Mouse (Mus musculus): ENCODE data around the gene Tenm2. TPM values are rescaled to one million over a fixed set of nuclear protein-coding genes. Genes with fewer than 3 reads are reported as not detected.

Tenm2 gene
- polyA plus RNA-seq, 1 experiment: 0.02 TPM

DNA sequence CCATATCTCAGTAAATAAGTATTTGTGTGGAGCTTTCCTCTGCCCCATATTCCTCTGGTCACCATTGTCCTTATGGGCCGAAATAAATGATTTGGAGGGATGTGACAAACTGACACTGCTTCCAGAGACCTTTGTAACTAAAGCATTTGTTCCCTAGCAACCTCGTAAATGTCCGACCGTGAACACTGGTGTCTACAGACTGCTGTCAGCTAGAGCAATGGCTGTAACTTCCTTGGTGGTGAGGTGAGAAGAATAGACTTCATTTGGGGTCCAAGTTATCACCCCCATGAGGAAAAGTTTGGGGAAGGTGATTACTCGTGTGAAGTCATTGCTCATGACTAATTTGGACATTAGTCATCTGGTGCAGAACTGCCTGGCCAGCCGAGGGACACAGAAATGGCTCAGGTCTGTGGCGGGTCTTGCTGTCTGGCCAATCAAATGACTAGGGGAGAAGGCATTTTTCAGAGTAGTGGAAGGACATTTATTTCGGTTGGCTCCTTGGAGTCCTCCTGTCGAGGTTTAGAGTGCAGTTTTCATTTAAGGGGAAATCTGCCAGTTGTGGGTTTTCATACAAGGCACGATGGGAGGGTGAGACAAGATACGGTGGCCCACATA is 1062.6 kb downstream of the Tenm2 start:
- no peak for DNase-seq (ENCODE audit: low read depth, low spot score)
- 56% methylated on average over 11 of the region's 11 CpGs for WGBS

DNA sequence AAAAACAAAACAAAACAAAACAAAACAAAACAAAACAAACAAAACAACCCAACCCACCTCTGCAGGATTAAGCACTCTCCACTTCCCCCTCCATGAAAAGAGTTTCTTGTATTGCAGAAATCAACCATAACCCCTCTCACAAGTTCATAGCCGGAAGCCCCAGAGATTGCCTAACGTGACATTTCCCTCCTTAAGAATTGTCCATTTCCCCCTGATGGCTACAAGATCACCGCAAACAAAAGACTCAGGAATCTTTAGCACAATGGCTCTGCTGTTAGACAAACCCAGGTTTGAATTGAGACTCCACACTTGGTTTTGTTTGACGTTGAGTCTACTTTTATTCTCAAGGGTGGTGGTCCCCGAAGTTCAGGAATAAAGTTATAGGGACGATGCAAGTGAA is 1063.2 kb downstream of the Tenm2 start:
- 71% methylated on average over 6 of the region's 6 CpGs for WGBS
- DNase-seq (ENCODE audit: low read depth, low spot score): no peak

DNA sequence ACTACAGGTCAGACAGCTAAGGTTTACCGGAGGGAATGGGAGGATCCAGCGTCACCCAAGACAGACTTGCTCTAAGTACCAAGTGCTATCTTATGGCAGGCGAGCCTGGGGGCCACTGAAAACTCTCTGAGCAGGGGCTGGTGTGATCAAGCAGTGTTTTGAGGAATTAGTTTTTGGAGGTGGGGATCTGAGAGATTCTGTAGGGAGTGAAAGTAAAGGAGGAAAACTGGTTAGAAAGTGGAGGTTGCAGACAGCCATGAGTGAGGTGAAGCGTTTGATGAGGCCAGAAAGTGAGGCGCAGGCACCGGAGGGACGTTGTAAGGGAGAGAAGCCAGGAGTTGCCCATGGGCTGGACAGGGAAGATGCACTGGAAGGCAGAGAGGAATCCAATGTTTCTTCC is 1063.8 kb downstream of the Tenm2 start:
- DNase-seq (ENCODE audit: low read depth, low spot score): no peak
- WGBS: 88% methylated on average over 7 of the region's 7 CpGs

DNA sequence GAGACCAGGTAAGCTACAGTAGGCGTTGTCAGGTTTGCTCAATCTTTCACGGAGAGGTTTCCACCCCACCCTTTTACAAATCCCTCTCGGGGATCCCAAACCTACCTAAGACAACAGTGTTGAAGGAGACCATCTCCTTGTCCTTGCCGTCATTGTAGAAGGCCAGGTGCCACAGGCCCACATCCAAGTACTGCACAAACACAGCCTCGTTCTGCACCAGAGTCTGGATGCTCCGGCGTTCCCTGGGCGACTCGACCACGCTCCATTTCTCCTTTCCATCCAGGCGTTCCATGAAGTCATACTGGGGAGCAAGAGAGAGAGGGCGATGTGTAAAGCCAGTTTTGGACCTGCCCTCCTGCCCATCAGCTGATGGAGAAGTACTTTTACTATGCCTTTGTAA is 1064.5 kb downstream of the Tenm2 start:
- DNase-seq (ENCODE audit: low read depth, low spot score): no peak
- 91% methylated on average over 12 of the region's 12 CpGs for WGBS

DNA sequence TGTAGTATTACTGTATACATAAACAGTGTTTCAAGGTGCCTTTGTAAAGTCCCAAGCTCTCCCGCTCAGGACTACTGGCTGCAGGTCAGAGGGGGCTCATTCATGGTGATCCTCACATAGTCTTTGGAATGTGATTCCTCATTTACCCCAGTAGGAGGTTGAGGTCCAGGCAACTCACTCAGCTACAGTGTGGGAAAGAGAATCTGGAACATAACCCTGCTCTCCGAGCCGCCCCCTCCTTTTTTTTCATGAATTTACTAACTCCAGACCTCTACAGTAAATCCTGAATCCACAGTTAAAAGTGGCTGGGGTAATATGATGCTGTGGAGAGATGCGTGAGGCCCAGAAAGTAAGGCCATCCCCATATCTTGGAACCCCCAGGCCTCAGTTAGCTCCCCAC is 1066.0 kb downstream of the Tenm2 start:
- no peak for DNase-seq (ENCODE audit: low read depth, low spot score)
- WGBS: 86% methylated on average over 4 of the region's 4 CpGs

DNA sequence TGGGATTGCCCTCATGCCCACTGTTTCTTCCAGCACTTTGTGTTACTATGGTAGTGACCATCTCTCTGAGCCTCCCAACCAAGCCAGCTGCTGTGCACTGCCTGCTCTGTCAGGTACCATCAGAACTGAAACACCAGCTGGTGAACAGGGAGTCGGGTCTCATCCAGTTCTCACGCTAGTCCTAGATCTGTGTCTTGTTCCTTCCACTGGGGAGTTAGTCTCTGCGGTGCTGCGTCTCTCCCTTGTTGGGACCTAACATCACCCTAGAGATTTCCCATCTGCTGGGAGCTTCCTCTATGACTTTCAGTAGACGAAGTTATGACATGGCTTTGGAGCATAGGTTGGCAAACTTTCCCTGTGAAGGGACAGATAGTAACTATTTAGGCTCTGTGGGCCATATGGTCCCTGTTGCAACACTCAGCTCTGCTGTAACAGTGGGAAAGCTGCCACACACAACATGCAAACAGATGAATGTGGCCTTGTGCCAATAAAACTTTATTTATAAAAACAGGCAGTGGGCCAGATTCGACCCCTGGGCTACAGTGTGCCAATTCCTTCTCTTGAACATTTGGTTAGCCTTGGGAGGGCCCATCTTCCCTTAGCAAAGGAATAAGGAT is 1066.7 kb downstream of the Tenm2 start:
- 70% methylated on average over 6 of the region's 6 CpGs for WGBS
- DNase-seq (ENCODE audit: low read depth, low spot score): no peak

DNA sequence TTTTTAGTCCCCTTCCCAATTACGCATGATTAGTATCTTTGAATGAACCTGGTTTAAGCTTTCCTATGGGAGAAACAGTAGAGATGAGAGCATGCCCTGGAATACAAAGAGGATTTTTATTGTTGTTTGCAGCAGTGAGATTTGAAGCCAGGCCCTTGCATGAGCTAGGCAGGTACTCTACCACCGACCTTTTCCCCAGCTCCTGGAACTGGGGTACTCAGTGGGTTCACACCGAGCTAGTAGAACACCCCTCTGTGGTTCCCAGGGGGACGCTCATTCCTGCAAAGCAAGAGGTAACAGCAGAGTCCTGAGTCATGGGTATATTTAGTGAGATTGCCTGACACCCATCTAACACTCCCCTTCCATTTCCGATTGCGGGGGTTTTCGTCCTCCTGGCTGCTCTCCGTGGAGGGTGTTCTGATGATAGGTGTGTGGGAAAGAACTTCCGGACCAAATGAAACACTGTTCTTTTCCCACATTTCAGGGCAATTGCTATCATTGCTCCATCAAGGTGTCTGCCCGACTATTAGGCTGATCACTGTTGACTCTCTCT is 1067.9 kb downstream of the Tenm2 start:
- WGBS: 77% methylated on average over 10 of the region's 10 CpGs
- DNase-seq (ENCODE audit: low read depth, low spot score): no peak

DNA sequence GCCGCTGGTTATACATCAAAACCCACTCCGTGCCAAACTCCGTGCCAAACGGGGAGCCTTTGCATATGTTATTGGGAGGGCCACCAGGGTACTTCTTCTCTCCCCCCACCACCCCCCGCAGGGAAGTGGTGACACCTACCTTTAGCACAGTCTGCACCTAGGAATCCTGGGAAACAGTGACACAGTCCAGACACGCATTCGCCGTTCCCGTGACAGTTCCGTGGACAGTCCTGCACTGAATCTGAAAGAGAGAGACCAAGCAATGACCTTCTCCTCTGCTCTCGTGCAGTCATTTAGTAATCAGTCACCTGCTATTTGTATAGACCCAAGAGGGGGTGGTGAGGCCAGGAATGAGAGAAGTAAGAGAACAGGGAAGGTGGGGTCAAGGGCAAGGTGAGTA is 1072.2 kb downstream of the Tenm2 start:
- no peak for DNase-seq (ENCODE audit: low read depth, low spot score)
- WGBS: 79% methylated on average over 11 of the region's 11 CpGs

DNA sequence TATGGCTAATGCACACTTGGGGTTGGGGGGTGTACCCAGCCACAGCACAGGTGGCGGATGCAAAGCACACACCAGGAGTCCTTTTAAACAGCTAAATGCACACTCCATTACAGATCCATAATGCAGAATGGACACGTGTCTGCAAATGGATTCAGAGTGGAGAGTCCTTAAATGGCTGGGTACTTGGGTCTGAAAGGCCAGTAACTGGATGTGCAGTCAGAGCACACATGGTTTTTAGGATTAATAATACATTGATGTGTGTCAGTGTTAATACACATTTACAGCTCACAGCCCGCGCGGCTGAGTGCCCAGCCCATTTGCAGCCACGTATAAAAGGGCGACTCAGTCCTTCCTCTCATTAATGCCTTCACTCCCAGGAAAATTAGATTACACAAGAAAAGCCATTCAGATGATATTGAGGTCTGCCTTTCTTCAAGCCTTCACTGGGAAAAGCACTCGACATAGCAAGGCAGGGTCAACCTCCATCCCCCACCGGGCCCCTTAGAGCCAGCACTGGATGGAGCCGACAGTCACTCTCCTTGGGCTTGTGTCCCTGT is 1073.9 kb downstream of the Tenm2 start:
- 75% methylated on average over 10 of the region's 10 CpGs for WGBS
- DNase-seq (ENCODE audit: low read depth, low spot score): no peak

DNA sequence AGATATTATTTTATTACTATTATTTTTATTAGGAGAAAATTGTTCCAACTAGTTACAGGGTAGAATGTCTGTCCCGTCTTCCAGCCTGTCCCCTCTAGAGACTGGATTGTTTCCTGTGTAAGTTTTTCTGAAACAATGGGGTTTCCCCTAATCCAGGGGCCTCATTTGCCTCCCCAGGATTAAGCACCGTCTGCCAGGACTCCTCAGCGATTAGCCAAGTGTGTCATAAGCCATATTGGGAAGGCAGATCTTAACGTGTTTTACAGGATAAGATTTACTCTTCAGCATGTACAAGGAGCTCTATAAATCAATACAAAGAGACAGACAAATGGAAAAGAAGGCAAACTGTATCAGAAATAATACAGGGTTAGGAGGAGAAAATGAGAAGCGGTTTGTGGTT is 1082.3 kb downstream of the Tenm2 start:
- no peak for DNase-seq (ENCODE audit: low read depth, low spot score)
- WGBS: 49% methylated on average over 5 of the region's 5 CpGs

DNA sequence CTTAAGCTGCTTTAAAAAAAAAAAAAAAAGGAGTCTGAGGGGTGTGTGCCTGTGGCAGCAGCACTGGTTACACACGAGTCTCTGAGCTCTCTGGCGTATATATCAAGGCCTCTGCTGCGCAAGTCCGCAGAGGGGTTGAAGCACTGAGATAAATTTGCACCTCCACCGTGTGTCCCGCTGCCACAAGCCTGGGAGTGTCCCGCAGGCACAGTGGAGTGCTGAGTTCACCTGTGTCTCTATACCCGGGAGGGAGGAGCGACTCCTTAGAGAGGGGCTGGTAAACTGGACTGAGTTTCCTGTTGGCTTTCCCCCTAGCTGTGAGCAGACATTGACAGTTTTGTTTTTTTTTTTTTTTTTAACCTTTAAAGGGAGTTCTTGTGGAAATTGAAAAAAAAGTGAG is 1082.8 kb downstream of the Tenm2 start:
- WGBS: 20% methylated on average over 9 of the region's 9 CpGs
- no peak for DNase-seq (ENCODE audit: low read depth, low spot score)

DNA sequence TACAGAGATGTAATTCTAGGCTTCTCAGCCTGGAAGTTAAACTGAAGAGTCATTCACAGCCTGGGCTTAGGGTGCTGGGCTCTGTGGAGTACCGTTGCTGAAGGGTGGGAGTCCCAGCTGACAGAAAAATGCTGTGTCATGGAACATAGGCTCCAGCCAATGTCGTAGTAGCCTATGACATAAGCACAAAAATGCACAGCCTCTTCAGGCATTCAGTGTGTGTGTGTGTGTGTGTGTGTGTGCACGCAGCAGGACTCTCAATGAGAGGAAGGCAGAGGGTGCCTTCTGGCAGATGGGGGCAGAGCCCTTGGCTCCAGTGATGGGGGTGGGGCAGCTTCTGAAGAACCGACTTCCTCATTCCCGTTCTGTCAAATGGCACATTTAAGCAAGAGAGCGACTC is 1083.5 kb downstream of the Tenm2 start:
- 11% methylated on average over 6 of the region's 6 CpGs for WGBS
- DNase-seq (ENCODE audit: low read depth, low spot score): no peak

DNA sequence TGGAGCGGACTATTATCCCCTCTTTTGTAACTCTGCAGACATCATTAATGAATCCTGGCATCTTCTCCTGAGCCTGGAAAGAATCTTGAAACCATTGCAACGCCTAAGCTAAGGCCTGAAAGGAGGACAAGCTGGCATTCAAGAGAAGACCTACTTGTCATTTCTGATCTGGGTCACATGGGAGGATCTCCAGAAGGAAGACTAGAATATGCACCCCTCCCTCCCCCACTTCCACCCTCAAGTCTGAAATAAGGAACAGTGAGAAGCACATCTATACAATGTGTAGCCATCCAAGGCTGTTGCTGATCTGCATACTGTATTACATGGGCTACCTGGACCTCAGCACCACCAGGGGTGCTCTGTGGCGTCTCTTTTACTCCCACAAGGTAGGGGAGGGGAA is 1086.7 kb downstream of the Tenm2 start:
- DNase-seq (ENCODE audit: low read depth, low spot score): no peak
- whole genome bisulfite sequencing: 61% methylated on average over 3 of the region's 3 CpGs

DNA sequence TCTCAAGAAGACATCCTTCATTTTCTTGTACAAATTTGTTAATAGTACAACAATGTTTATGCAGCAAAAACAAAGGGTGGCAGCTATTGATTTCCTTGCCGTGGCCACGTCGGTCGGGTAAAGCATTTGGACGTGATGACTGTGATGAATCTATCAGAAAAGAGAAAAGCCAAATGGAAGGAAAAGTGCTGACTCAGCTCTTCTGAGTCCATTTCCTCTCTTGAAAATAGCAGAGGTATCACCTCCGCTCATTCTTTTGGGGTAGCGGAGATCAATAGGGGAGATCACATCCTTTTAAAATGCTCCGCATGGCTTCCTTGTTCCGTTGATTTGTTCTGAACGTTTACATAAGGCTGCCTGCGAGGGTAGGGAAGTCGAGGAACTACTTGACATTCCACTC is 1090.7 kb downstream of the Tenm2 start:
- no peak for DNase-seq (ENCODE audit: low read depth, low spot score)
- 72% methylated on average over 12 of the region's 12 CpGs for WGBS

DNA sequence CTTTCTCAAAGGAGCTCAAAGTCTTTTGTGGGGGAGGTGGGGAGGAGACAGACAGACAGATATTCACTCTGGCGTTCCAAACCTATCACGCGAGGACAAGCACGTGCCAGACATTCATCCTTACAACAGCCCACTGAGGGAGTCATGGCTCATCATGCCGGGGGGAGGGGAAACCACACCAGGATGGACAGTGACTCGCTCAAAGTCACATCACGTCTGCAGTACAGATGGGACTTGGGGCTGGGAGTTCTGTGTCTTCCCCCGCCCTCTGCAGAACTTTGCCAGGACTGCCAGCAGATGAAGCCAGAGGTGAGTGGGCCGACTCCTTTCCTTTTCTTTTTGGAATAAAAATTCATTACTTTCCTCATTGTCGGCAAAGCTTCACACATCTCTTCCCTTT is 1095.4 kb downstream of the Tenm2 start:
- WGBS: 89% methylated on average over 10 of the region's 10 CpGs
- no peak for DNase-seq (ENCODE audit: low read depth, low spot score)

DNA sequence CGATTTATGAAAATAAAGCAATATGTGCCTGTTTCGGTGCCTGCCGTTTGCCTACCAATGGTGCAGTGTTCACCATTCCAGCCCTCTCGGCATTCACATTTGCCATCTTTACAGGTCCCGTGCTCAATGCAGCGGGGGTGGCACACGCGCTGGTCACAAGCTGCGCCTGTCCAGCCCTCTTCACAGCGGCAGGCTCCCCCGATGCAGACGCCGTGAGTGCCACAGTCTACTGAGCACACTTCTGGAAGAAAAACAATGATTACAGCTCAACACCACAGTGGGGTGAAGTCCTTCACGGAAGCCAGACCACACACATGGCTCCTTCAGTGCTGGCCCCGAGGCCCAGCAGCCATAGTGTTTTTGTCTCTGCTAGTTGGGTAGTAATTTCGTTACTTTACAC is 1096.2 kb downstream of the Tenm2 start:
- WGBS: 81% methylated on average over 16 of the region's 16 CpGs
- DNase-seq (ENCODE audit: low read depth, low spot score): no peak

DNA sequence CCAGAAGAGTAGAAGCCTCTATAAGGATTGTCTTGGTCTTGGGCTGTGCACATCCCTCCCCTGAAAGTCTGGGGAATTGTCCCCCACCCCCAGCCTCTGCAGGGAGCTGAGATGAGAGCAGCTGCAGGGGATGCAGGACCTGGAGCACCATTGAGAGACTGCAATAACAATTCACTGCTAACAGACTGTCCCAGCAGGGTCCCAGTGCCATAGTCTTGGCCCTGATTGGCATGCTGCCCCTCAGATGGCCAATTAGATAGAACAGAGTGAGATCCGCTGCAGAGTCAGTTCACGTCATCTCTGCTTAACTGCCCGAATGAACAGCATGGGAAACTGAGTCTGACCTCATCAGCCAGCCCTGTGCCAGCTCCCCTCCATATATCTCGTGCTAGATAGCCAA is 1097.9 kb downstream of the Tenm2 start:
- no peak for DNase-seq (ENCODE audit: low read depth, low spot score)
- WGBS: 69% methylated on average over 4 of the region's 4 CpGs

DNA sequence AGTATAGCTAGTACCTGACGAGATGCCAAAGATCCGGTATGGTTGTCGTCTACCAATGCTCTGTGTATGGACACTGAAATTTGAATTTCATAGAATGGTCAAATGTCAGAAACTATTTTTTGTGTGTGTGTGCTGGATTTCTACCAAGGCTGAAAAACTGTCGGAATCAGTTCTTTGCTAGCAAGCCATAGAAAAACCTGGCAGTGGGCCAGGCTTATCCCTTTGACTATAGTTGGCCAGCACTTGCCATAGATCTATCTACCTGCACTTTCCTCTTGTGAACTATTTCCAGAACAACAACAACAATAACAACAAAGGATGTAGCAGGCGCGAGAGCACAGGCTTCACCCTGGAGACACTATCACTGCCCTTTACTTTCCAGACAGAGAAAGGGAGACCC is 1098.5 kb downstream of the Tenm2 start:
- 87% methylated on average over 6 of the region's 6 CpGs for WGBS
- DNase-seq (ENCODE audit: low read depth, low spot score): no peak

DNA sequence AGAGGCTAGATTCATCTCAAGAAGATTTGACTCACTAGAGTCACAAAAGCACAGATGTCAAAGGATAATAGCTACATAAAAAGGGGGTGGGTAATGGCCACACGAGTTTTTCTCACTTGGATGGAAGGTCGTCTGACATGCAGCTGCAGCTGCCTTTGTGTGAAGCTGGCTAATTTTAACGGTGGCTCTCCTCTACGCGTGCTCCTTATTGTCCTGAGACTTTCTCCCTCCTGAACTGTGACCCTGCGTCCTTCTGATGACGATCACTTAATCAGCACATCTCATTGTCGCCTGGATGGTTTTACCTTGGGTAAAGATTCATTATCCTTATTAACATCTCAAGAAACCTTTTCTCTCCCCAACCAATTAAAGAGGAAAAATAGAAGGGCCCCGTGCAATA is 1101.1 kb downstream of the Tenm2 start:
- no peak for DNase-seq (ENCODE audit: low read depth, low spot score)
- 66% methylated on average over 9 of the region's 9 CpGs for WGBS

DNA sequence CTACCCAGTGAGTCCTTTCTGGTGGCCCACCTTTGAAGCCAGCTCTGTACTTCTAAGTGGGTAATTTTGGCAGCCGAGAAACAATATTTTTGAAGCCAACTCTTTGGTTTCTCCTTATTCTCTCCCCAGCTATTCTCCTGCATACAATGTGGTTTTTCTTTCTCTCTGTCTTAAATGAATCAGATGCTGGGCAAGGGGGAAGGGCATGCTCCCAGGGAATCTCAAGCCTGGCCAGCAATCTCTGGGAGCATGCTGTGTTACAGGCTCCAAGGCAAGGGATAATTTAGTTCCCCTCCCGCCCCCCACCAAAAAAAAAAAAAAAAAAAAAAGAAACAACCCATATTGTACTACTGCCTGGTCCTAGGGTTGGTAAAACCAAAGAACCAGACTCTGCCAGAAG is 1112.5 kb downstream of the Tenm2 start:
- 70% methylated on average over 2 of the region's 2 CpGs for WGBS
- DNase-seq (ENCODE audit: low read depth, low spot score): no peak

DNA sequence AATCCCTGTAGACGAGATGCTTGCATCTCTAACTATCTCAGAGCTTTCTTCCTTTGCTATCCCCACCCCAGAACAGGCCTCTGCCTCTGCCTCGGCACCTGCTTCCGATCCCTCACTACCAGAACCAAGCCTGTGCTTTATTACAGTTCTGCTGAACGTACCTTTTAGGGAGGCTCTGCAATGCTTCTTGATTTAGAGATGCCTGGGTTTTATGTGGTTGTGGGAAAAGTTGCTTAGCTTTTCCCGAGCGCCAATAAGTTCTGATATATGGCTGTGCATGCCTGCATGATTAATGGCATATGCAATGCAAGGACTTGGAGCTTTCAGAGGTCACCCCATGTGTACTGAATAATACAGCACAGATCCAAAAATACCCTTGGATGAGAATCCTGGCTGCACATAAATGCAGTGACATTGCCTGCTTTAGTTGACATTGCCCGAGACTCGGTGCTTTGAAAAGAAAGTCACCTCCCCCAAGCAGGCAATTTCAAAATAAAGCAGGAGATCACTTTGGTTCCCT is 1114.3 kb downstream of the Tenm2 start:
- no peak for DNase-seq (ENCODE audit: low read depth, low spot score)
- 63% methylated on average over 8 of the region's 8 CpGs for WGBS

Data from large intestine, adult 2 months (tissue).